Mouse (Mus musculus) G1E (cell line): ENCODE measurements around the gene Mtm1. TPM values are rescaled to one million over a fixed set of nuclear protein-coding genes. Genes with fewer than 3 reads are reported as not detected.

ENCODE experiments used
- ATAC-seq: 2 replicates; pipeline ENCODE4 v1.8.0; 2016; ENCODE audit warnings: mild to moderate bottlenecking; ENCODE audit not compliant: insufficient number of reproducible peaks, poor library complexity, low FRiP score, severe bottlenecking; ENCODE audit errors: extremely low read depth
- DNase-seq: peaks from one replicate; pipeline ENCODE4 v3.0.0; 2012; ENCODE audit warnings: low spot score
- H3K27me3 ChIP-seq: 2 replicates; pipeline ENCODE4 v1.6.1; 2012; ENCODE audit warnings: mild to moderate bottlenecking, low read length, inconsistent platforms; ENCODE audit not compliant: insufficient read depth
- H3K36me3 ChIP-seq: replicated peaks from 2 replicates; pipeline ENCODE3; 2012; ENCODE audit warnings: mild to moderate bottlenecking, inconsistent platforms
- H3K4me1 ChIP-seq: 2 replicates; pipeline ENCODE4 v1.6.1; 2012; ENCODE audit warnings: low read depth, low read length, inconsistent platforms, mixed read lengths; ENCODE audit not compliant: insufficient read depth
- H3K4me3 ChIP-seq: 2 replicates; pipeline ENCODE4 v1.5.1; 2012; ENCODE audit warnings: low read depth, mild to moderate bottlenecking, inconsistent platforms, low read length, moderate library complexity, mixed read lengths
- H3K9me3 ChIP-seq: replicated peaks from 2 replicates; pipeline ENCODE4 v1.6.1; 2012; ENCODE audit warnings: inconsistent platforms
- CTCF ChIP-seq: IDR thresholded peaks from 2 replicates; pipeline ENCODE4 v1.5.1; 2012; ENCODE audit warnings: low read depth, low read length, inconsistent platforms, mixed read lengths
- GATA1 ChIP-seq: IDR thresholded peaks from 2 replicates; pipeline ENCODE4 v1.6.1; 2012; ENCODE audit warnings: borderline replicate concordance, low read length, inconsistent platforms, mixed read lengths
- GATA2 ChIP-seq: IDR thresholded peaks from 2 replicates; pipeline ENCODE4 v1.6.1; 2012; ENCODE audit warnings: low read depth, low read length, inconsistent platforms, borderline replicate concordance
- POLR2AphosphoS5 ChIP-seq: IDR thresholded peaks from 2 replicates; pipeline ENCODE4 v1.6.1; 2012; ENCODE audit warnings: low read depth, low read length, inconsistent platforms; ENCODE audit not compliant: insufficient replicate concordance
- TAL1 ChIP-seq: conservative IDR thresholded peaks from 2 replicates; pipeline ENCODE4 v1.6.1; 2012; ENCODE audit warnings: low read depth, low read length, inconsistent platforms, mixed read lengths
- polyA plus RNA-seq: library from polyadenylated mRNA; stranded (reverse); fragments of >175 nt; gene quantifications from 2 replicates; pipeline ENCODE4 v1.2.3, GENCODE M21; 2012
- total RNA-seq, 2 experiments: library from RNA; stranded (forward) in 1 of 2; stranded (reverse) in 1 of 2; fragments of 200-1000 nt in 1 of 2; fragments of >200 nt in 1 of 2; fragmentation: Nextera tagmentation in 1 of 2; gene quantifications; 2 replicates each; pipeline ENCODE4 v1.2.3; 2014 to 2017

Mtm1 gene
- total and polyA plus RNA-seq, 3 experiments, result 0.64 to 37.9 (median 18.5) TPM

GRCm38 (mm10) chrX:71364554-71364991, 154.0 kb downstream of the Mtm1 start, which contains the start of gene Mtmr1:
Gene Mtmr1, plus strand, starts transcription at chrX:71364760.
- ATAC-seq (peak; percentile 45; the same call in 1 of the 2 replicates), DNase-seq (peak; percentile 41)
- H3K9me3 ChIP-seq, result no peaks in the 10 kb centered on the region
- peak within 1 kb of the TSS; percentile 75 for H3K4me3 ChIP-seq
- H3K4me1 ChIP-seq, result peaks cover 14% of the 10 kb centered on the region
- no peaks in the 10 kb centered on the region for H3K27me3 ChIP-seq
- TF ChIP-seq GATA1 (no peak), TAL1 (no peak), CTCF (no peak), POLR2AphosphoS5 (no peak), GATA2 (no peak)
- peaks cover 13% of the 10 kb centered on the region for H3K36me3 ChIP-seq

- Histone ChIP-seq H3K4me3 (peak overlapping the region; percentile 75), H3K9me3 (no peaks in the 10 kb centered on the region), H3K36me3 (peaks cover 13% of the 10 kb centered on the region), H3K4me1 (peaks cover 14% of the 10 kb centered on the region), H3K27me3 (no peaks in the 10 kb centered on the region)
- DNase-seq (peak; percentile 21), ATAC-seq (peak; percentile 57; the same call in 1 of the 2 replicates)
- TF ChIP-seq GATA1 (no peak), TAL1 (no peak), CTCF (no peak), GATA2 (no peak), POLR2AphosphoS5 (no peak)
Measured at GRCm38 (mm10) chrX:71365011-71365410, 154.4 kb downstream of the Mtm1 start.

Other genes starting within 250 kb of the Mtm1 start
- gene Mamld1, start 160.5 kb upstream of the Mtm1 start, total RNA-seq (2014; fragmentation: Nextera tagmentation), result not detected in 2 replicates
- gene Mamld1, start 160.5 kb upstream of the Mtm1 start, total RNA-seq (2017), result not detected in 2 replicates
- not detected in 2 replicates for gene Mamld1, start 160.5 kb upstream of the Mtm1 start, polyA plus RNA-seq
- gene Mtmr1, start 154.0 kb downstream of the Mtm1 start, total RNA-seq (2014; fragmentation: Nextera tagmentation), result 32.8 and 38.2 TPM in 2 replicates
- gene Mtmr1, start 154.0 kb downstream of the Mtm1 start, total RNA-seq (2017), result 32.3 and 34.6 TPM in 2 replicates
- 4.3 and 5.4 TPM in 2 replicates for gene Mtmr1, start 154.0 kb downstream of the Mtm1 start, polyA plus RNA-seq